ENCODE assay signal across 10 mouse cellular contexts in genomic region chr17:86032113-86032714, GRCm38 (mm10).
DNase-seq lines count a peak whose midpoint lies in the region; ATAC-seq and TF ChIP-seq lines count a peak whose summit lies in the region.
"Had no signal": no experiment of that assay in that cellular context is flagged by ENCODE, and none has a peak within 500 bp of the region (broad histone marks: within the 10 kb centered on the region; RNA-seq: fewer than 3 reads in every experiment).

No protein-coding gene starts in this region.

- no peaks in the 10 kb centered on the region for H3K4me1 ChIP-seq in heart, postnatal 0 days (ENCODE audit: control insufficient read depth, insufficient read depth)
- no peaks in the 10 kb centered on the region for H3K4me1 ChIP-seq in lung, postnatal 0 days (ENCODE audit: insufficient read depth, low read depth, low read length)
- H3K4me1 ChIP-seq: midbrain, embryonic 10.5 days had no signal

- H3K27me3 ChIP-seq in heart, postnatal 0 days (ENCODE audit: control insufficient read depth, insufficient read depth, low read length): no peaks in the 10 kb centered on the region
- H3K27me3 ChIP-seq in lung, postnatal 0 days (replicated peaks; ENCODE audit: insufficient read depth, low read length): no peaks in the 10 kb centered on the region

- no peaks in the 10 kb centered on the region for H3K36me3 ChIP-seq in heart, postnatal 0 days (replicated peaks; ENCODE audit: control insufficient read depth, insufficient read depth, low read length)
- H3K36me3 ChIP-seq in lung, postnatal 0 days (ENCODE audit: insufficient read depth, low read length): no peaks in the 10 kb centered on the region
- H3K36me3 ChIP-seq: midbrain, embryonic 10.5 days had no signal

- TF ChIP-seq CTCF in heart, postnatal 0 days (IDR thresholded peaks at IDR 0.05; ENCODE audit: low read depth): no peak
- TF ChIP-seq CTCF in lung, postnatal 0 days (IDR thresholded peaks at IDR 0.05): no peak

- H3K9me3 ChIP-seq in heart, postnatal 0 days (replicated peaks; ENCODE audit: control insufficient read depth, low read length): no peaks in the 10 kb centered on the region
- no peaks in the 10 kb centered on the region for H3K9me3 ChIP-seq in lung, postnatal 0 days (ENCODE audit: low read length)
- H3K9me3 ChIP-seq: midbrain, embryonic 10.5 days had no signal

- no peak overlapping the region for H3K4me3 ChIP-seq in heart, postnatal 0 days (ENCODE audit: low read depth, low read length)
- no peak overlapping the region for H3K4me3 ChIP-seq in lung, postnatal 0 days (ENCODE audit: low read depth, low read length)
- H3K4me3 ChIP-seq: midbrain, embryonic 10.5 days had no signal

- H3K9ac ChIP-seq in heart, postnatal 0 days (replicated peaks; ENCODE audit: low read depth, low read length): no peak overlapping the region
- no peak overlapping the region for H3K9ac ChIP-seq in lung, postnatal 0 days (replicated peaks; ENCODE audit: low read depth)

- no peak for TF ChIP-seq EP300 in heart, postnatal 0 days (IDR thresholded peaks at IDR 0.05; ENCODE audit: low read depth)
- no peak for TF ChIP-seq EP300 in lung, postnatal 0 days (IDR thresholded peaks at IDR 0.05)

- intact Hi-C loops in heart, postnatal 25 days (cut with DNase I): no loop called here

- DNase-seq in heart, adult 8-10 months (ENCODE audit: low spot score): peak; percentile 57
- DNase-seq in heart, postnatal 25 days (ENCODE audit: low spot score): no peak
- peak; percentile 64 for DNase-seq in embryo, embryonic 10 days (ENCODE audit: low spot score)
- DNase-seq in heart, postnatal 0 days (ENCODE audit: low spot score): no peak
- peak; percentile 41 for DNase-seq in lung, postnatal 0 days (ENCODE audit: low spot score)
- no peak for DNase-seq in adrenal gland, postnatal 25 days
- no peak for DNase-seq in T-cell, adult 2 months (ENCODE audit: low spot score)
- DNase-seq in urinary bladder, postnatal 25 days (ENCODE audit: low spot score): no peak
- DNase-seq: cerebellum, adult 11-12 months had no signal

- no peak overlapping the region for H3K27ac ChIP-seq in heart, postnatal 0 days (ENCODE audit: low read depth)
- H3K27ac ChIP-seq in lung, postnatal 0 days (ENCODE audit: low read length): peak overlapping the region; percentile 38; the same call in 1 of the 2 replicates
- H3K27ac ChIP-seq: midbrain, embryonic 10.5 days had no signal

- ATAC-seq in heart, postnatal 0 days (ENCODE audit: insufficient read depth, low read depth): peak; percentile 44; the same call in 1 of the 2 replicates
- ATAC-seq in lung, postnatal 0 days: 0 out of 2 replicates have a peak, but pooled peaks have one; percentile 40

- no peak overlapping the region for H3K4me2 ChIP-seq in heart, postnatal 0 days (ENCODE audit: low read depth, low read length)
- H3K4me2 ChIP-seq in lung, postnatal 0 days (replicated peaks; ENCODE audit: low read depth, low read length): no peak overlapping the region

- 72% methylated on average over 3 of the region's 3 CpGs for WGBS in heart, postnatal 0 days
- WGBS in lung, postnatal 0 days: 55% methylated on average over 3 of the region's 3 CpGs

Comparison
In these comparisons a context has a peak if more than half of its experiments do, and no peak if none do; other contexts are left out.
1. DNase-seq: peak in heart, adult 8-10 months (single experiment), embryo, embryonic 10 days (single experiment) and lung, postnatal 0 days (single experiment); none in heart, postnatal 25 days (single experiment), heart, postnatal 0 days (single experiment), adrenal gland, postnatal 25 days (single experiment), T-cell, adult 2 months (single experiment) and urinary bladder, postnatal 25 days (single experiment).